Mouse (Mus musculus): ENCODE results near the gene Wdr24.

DNA sequence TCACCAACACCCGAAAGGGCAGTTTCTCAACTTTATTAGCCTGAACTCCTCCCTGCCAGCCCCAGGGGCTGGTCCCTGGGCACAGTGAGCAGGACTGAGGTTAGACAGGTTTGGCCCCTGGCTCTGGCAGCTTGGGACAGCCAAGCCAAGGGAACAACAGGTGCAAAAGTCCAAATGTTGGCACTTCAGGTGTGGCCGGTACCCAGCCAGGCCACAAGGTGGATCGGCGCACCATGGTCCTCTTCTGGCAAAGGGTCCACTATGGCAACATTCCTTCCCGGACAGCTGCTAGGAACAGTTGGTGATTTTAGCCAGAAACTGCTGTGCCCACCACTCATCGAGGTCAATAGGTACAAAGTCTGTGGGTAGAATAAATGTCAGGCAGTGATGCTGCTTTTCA lies 40.3 kb downstream of the Wdr24 start:
- TF ChIP-seq POLR2A (IDR thresholded peaks at IDR 0.05; ENCODE audit: low read depth, low read length) (no peak), CTCF (IDR thresholded peaks at IDR 0.05; ENCODE audit: borderline replicate concordance, insufficient read depth, low read length) (no peak)
